Mouse (Mus musculus) limb, embryonic 12.5 days (tissue): ENCODE measurements around the gene Ppfia2. TPM values are rescaled to one million over a fixed set of nuclear protein-coding genes. Genes with fewer than 3 reads are reported as not detected.

Source experiments
- ATAC-seq: fragments of 200-750 bp; cut with Nextera tagmentation; 2 replicates; pipeline ENCODE4 v1.8.0; 2017; ENCODE audit warnings: low read depth, moderate TSS enrichment; ENCODE audit not compliant: insufficient number of reproducible peaks, insufficient read depth, low FRiP score, low TSS enrichment
- H3K27ac ChIP-seq: fragments of 300-500 bp; sonication (generic); 2 replicates; pipeline ENCODE4 v1.5.1; 2016; ENCODE audit warnings: mild to moderate bottlenecking, moderate library complexity
- H3K27me3 ChIP-seq: fragments of 300-500 bp; sonication (generic); 2 replicates; pipeline ENCODE4 v1.6.1; 2016; ENCODE audit warnings: mild to moderate bottlenecking, moderate library complexity
- H3K36me3 ChIP-seq: fragments of 300-500 bp; sonication (generic); 2 replicates; pipeline ENCODE4 v1.6.1; 2016; ENCODE audit warnings: mild to moderate bottlenecking, moderate library complexity
- H3K4me1 ChIP-seq: fragments of 300-500 bp; sonication (generic); replicated peaks from 2 replicates; pipeline ENCODE4 v1.6.1; 2016
- H3K4me2 ChIP-seq: fragments of 300-500 bp; sonication (generic); 2 replicates; pipeline ENCODE4 v1.6.1; 2016; ENCODE audit warnings: mild to moderate bottlenecking, moderate library complexity
- H3K4me3 ChIP-seq: fragments of 300-500 bp; sonication (generic); replicated peaks from 2 replicates; pipeline ENCODE4 v1.5.1; 2016; ENCODE audit warnings: mild to moderate bottlenecking
- H3K9ac ChIP-seq: fragments of 300-500 bp; sonication (generic); replicated peaks from 2 replicates; pipeline ENCODE4 v1.6.1; 2016; ENCODE audit warnings: mild to moderate bottlenecking, moderate library complexity
- H3K9me3 ChIP-seq: fragments of 300-500 bp; sonication (generic); 2 replicates; pipeline ENCODE4 v1.6.1; 2016; ENCODE audit warnings: mild to moderate bottlenecking, moderate library complexity
- WGBS: fragments of 180-500 bp; shearing (Covaris S2); methylation state at CpG from one replicate; pipeline ENCODE4 v1.1.7; 2016; 5-methylcytosine and 5-hydroxymethylcytosine counted together
- polyA plus RNA-seq: library from polyadenylated mRNA; unstranded; fragments of >200 nt; fragmentation: Nextera tagmentation; extraction: Ambion mirVana; gene quantifications from 2 replicates; pipeline ENCODE4 v1.2.1, GENCODE M21; 2016

Ppfia2 gene
- polyA plus RNA-seq, 1 experiment from 2014 or later = 0.24 TPM

DNA sequence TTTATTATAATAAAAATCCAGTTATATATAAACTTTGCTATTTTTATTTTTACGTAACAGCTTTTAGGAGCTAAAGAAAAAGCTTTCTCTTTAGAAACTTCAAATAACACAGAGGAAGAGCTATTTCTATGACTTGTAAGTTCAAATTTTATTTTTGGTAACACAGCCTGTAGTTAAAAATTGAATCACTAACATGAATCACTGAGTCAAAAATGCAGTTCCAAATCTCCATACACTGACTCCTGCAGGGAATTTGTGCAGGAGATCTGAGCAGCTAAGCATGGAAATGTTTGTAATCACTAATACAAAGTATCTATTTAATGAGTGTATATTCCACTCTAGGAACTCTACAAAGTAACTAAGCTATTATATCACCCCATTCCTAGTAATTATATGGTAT lies 354.1 kb downstream of the Ppfia2 start:
- Histone ChIP-seq H3K4me3 (no peak overlapping the region), H3K9me3 (no peaks in the 10 kb centered on the region), H3K27ac (no peak overlapping the region), H3K36me3 (no peaks in the 10 kb centered on the region), H3K27me3 (no peaks in the 10 kb centered on the region), H3K4me2 (no peak overlapping the region), H3K9ac (no peak overlapping the region), H3K4me1 (no peaks in the 10 kb centered on the region)
- WGBS = 95% methylated on average over 1 of the region's 1 CpGs
- ATAC-seq = no peak

DNA sequence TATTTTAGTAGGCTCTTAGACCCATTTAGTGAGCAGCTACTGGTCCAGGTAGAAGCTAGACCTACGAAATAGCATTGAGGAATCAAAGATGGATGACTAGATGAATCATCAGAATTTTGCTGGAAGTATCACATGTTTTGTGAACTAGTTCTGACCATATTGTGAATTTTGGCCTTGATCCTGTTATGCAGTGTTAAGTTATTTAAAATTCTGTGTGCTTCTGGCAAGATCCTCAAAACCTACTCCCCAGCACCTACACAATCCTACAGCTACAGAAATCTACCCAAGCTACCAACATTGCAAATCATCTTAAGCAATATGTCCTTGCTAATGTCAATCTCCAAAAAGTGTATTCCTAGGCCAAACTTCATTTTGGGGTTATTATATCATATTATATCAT lies 368.3 kb downstream of the Ppfia2 start:
- Histone ChIP-seq H3K9ac (no peak overlapping the region), H3K27me3 (no peaks in the 10 kb centered on the region), H3K4me3 (no peak overlapping the region), H3K36me3 (no peaks in the 10 kb centered on the region), H3K4me2 (no peak overlapping the region), H3K9me3 (no peaks in the 10 kb centered on the region), H3K4me1 (no peaks in the 10 kb centered on the region), H3K27ac (no peak overlapping the region)
- WGBS = 68% methylated on average over 1 of the region's 1 CpGs
- ATAC-seq = no peak

DNA sequence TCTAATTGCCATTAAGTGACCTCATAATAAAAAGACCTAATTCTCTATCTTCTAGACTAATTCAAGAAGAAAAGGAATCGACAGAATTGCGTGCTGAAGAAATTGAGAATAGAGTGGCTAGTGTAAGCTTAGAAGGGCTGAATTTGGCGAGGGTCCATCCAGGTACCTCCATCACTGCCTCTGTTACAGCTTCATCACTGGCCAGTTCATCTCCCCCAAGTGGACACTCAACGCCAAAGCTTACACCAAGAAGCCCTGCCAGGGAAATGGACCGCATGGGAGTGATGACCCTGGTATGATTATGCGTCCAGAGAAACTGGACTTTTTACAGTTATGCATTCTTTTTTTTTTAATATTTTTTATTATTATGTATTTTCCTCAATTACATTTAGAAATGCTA lies 388.0 kb downstream of the Ppfia2 start:
- WGBS = 79% methylated on average over 6 of the region's 6 CpGs
- H3K36me3 ChIP-seq = no peaks in the 10 kb centered on the region
- H3K4me3 ChIP-seq = no peak overlapping the region
- H3K9me3 ChIP-seq = no peaks in the 10 kb centered on the region
- no peaks in the 10 kb centered on the region for H3K27me3 ChIP-seq
- no peak overlapping the region for H3K27ac ChIP-seq
- no peak overlapping the region for H3K4me2 ChIP-seq
- ATAC-seq = no peak
- no peak overlapping the region for H3K9ac ChIP-seq
- no peaks in the 10 kb centered on the region for H3K4me1 ChIP-seq

DNA sequence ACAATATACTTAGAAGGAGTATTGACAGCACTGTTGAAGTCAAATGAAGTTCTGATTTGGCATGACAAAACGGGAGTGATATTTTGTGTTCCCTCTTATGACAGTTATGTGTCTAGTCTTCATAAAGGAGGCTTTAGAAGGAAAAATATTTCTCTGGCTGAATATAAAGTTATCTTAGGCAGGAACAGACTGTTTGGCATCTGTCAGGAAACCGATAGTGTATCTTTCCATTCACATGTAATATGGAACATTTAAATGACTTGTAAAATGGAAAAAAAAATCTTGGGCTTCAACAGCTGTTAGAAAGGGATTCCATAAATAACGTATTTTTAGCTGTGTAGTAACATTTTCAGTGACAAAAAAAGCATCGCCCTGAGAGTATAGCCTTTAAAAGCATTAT lies 400.1 kb downstream of the Ppfia2 start:
- Histone ChIP-seq H3K4me3 (no peak overlapping the region), H3K9ac (no peak overlapping the region), H3K27ac (no peak overlapping the region), H3K27me3 (no peaks in the 10 kb centered on the region), H3K4me1 (no peaks in the 10 kb centered on the region), H3K36me3 (no peaks in the 10 kb centered on the region), H3K9me3 (no peaks in the 10 kb centered on the region), H3K4me2 (no peak overlapping the region)
- whole genome bisulfite sequencing = 80% methylated on average over 4 of the region's 4 CpGs
- no peak for ATAC-seq

DNA sequence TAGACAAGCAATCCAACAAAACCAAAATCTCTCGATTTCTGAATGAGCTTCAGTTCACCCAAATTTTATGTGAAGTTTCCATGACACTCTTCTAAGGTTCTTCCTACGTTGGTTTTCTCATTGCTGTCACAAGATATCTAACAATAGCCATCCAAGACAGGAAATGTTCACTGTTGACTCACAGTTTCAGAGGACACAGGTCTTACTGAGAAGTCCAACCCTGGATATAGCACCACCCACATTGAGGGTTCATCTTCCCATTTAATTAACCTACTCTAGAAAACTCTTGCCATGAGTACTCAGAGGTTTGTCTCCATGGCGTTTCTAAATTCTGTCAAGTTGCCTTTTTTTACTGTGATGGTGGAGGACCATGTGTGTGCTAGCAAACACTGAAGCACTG lies 401.7 kb downstream of the Ppfia2 start:
- no peaks in the 10 kb centered on the region for H3K4me1 ChIP-seq
- H3K4me3 ChIP-seq = no peak overlapping the region
- H3K36me3 ChIP-seq = no peaks in the 10 kb centered on the region
- no peak overlapping the region for H3K27ac ChIP-seq
- H3K9ac ChIP-seq = no peak overlapping the region
- H3K27me3 ChIP-seq = no peaks in the 10 kb centered on the region
- no peaks in the 10 kb centered on the region for H3K9me3 ChIP-seq
- no peak for ATAC-seq
- WGBS = 80% methylated on average over 3 of the region's 3 CpGs
- H3K4me2 ChIP-seq = no peak overlapping the region

DNA sequence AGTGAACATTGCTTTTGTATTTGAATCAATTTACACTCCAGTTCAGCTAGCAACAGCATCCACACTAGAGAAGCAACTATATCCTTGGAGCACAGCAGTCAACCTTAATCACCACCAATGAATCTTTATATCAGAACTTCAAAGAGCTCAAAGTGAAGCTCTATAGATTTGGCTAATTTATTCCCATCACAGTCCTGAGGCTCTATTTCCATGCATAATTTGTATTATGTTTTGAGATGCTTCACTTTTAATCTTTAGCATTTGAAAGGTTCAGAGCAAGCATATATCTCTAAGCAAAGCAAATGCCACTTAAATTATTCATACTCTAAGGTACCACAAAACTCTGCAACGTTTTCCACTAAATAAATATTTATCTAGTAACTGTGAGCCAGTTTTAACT lies 402.6 kb downstream of the Ppfia2 start:
- ATAC-seq = no peak
- Histone ChIP-seq H3K27ac (no peak overlapping the region), H3K4me2 (no peak overlapping the region), H3K9ac (no peak overlapping the region), H3K9me3 (no peaks in the 10 kb centered on the region), H3K36me3 (no peaks in the 10 kb centered on the region), H3K27me3 (no peaks in the 10 kb centered on the region), H3K4me3 (no peak overlapping the region), H3K4me1 (no peaks in the 10 kb centered on the region)
- WGBS = 53% methylated on average over 1 of the region's 1 CpGs

DNA sequence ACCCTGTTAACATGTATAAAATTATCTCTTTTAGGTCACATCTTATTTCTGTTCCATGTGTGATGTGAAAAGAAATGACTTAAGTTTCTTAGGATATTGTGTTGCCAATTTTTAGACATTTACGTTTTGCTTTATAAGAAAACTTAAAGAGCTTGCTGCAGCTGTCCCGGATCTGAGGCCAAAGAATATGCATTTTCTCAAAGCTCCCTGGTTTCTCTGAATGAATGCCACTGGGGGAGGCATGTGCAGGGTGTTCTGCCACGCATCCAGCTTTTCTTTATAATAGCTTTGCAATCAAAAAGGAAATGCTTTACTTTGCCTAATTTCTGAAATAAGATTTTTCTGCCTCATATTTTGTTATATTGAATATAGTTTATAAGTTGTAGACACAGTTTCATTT lies 411.2 kb downstream of the Ppfia2 start:
- no peak overlapping the region for H3K4me2 ChIP-seq
- H3K4me1 ChIP-seq = no peaks in the 10 kb centered on the region
- 73% methylated on average over 3 of the region's 3 CpGs for whole genome bisulfite sequencing
- H3K9ac ChIP-seq = no peak overlapping the region
- no peak for ATAC-seq
- H3K9me3 ChIP-seq = no peaks in the 10 kb centered on the region
- H3K27ac ChIP-seq = no peak overlapping the region
- no peak overlapping the region for H3K4me3 ChIP-seq
- H3K27me3 ChIP-seq = no peaks in the 10 kb centered on the region
- no peaks in the 10 kb centered on the region for H3K36me3 ChIP-seq

DNA sequence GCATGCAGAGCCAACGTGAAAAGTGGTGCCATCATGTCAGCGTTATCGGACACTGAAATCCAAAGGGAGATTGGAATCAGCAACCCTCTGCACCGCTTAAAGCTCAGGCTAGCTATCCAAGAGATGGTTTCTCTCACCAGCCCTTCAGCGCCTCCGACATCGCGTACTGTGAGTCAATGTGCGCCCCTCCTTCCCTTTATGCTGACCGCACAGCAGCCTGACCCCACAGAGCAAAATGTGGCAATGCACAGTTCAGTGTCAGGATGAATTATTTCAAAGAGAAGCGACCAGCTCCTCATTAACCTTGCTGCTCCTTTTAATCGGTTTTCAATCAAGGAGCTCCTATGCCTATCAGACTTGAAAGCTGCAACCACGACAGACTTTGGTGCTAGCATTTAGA lies 426.2 kb downstream of the Ppfia2 start:
- WGBS = 69% methylated on average over 13 of the region's 13 CpGs
- Histone ChIP-seq H3K4me3 (no peak overlapping the region), H3K27me3 (no peaks in the 10 kb centered on the region), H3K9ac (no peak overlapping the region), H3K9me3 (no peaks in the 10 kb centered on the region), H3K4me2 (no peak overlapping the region), H3K36me3 (no peaks in the 10 kb centered on the region), H3K27ac (no peak overlapping the region), H3K4me1 (no peaks in the 10 kb centered on the region)
- ATAC-seq = no peak

DNA sequence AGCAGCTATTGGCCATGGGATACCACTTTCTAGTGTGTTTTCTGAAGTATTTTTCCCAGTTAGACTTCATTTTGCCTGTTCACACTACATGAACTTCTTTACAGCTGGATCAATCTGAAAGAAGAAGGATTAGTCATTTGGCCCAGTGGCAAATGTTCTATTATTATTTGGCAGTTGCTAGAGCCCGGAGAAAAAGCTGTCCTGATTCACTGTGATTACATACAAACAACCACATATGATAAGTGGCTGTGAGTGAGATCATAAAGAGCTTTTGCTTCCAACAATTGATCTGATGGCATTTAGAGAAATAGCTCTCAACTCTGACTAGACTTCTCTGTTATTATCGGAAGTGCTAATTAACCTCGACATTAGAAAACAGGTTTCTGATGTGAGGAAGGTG lies 440.0 kb downstream of the Ppfia2 start:
- no peak overlapping the region for H3K9ac ChIP-seq
- H3K27me3 ChIP-seq = no peaks in the 10 kb centered on the region
- ATAC-seq = no peak
- no peaks in the 10 kb centered on the region for H3K4me1 ChIP-seq
- no peaks in the 10 kb centered on the region for H3K9me3 ChIP-seq
- WGBS = 77% methylated on average over 3 of the region's 3 CpGs
- H3K27ac ChIP-seq = no peak overlapping the region
- H3K36me3 ChIP-seq = no peaks in the 10 kb centered on the region
- no peak overlapping the region for H3K4me3 ChIP-seq
- H3K4me2 ChIP-seq = no peak overlapping the region

DNA sequence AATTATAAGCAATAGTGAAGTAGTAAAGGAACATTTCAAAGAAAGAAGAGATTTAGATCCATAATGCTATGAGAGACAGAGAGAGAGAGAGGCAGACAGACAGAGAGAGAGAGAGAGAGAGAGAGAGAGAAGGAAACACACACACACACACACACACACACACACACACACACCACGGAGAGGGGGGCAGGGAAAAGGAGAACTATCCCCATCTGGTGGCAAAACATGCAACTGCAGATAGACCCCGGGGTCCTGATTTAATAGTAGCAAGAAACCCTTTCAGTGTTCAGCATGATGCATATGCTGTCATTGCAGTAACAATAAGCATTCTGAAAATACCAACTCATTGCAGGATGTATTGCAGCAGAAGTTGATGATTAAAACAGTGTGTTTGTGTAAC lies 442.9 kb downstream of the Ppfia2 start:
- Histone ChIP-seq H3K4me2 (no peak overlapping the region), H3K9me3 (no peaks in the 10 kb centered on the region), H3K27ac (no peak overlapping the region), H3K9ac (no peak overlapping the region), H3K4me3 (no peak overlapping the region), H3K27me3 (no peaks in the 10 kb centered on the region), H3K4me1 (no peaks in the 10 kb centered on the region), H3K36me3 (no peaks in the 10 kb centered on the region)
- 41% methylated on average over 1 of the region's 2 CpGs for WGBS
- no peak for ATAC-seq

DNA sequence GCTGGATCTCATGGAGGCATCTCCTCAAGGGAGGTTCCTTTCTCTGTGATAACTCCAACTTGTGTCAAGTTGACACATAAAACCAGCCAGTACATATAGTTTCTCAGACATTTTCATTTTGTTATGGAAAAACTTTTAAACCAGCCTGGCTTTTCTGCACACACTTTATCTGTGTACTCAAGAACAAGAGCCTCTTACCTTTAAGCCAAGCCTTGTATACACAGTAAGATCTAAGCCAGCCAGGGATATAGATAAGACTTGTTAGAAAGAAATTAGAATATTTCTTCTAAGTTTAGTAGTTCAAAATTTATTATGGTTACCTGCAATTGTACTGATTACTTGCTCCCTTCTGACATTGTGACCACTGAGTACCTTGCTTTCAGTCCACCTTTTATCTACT lies 444.1 kb downstream of the Ppfia2 start:
- H3K9ac ChIP-seq = no peak overlapping the region
- no peaks in the 10 kb centered on the region for H3K27me3 ChIP-seq
- no peaks in the 10 kb centered on the region for H3K9me3 ChIP-seq
- H3K4me3 ChIP-seq = no peak overlapping the region
- no peak for ATAC-seq
- H3K4me1 ChIP-seq = no peaks in the 10 kb centered on the region
- no peaks in the 10 kb centered on the region for H3K36me3 ChIP-seq
- no peak overlapping the region for H3K4me2 ChIP-seq
- H3K27ac ChIP-seq = no peak overlapping the region

DNA sequence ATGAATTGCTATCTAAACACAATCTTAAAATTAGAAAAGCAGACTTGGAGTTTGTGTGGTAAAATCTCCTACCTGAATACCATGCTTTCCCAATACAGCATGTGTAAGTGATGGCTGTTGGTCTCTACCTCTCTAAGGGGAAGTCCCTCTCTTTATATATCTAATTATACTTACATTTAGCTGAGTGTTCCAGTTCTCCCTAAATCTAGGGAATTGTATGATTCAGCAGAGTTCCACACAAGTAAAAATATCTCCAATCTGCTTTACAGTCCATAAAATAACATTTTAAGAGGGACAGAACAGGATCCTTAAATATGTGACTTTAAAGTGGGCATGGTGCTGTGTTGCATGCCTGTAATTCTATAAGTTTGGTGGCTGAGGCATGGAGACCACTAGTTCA lies 444.7 kb downstream of the Ppfia2 start:
- no peaks in the 10 kb centered on the region for H3K4me1 ChIP-seq
- no peak overlapping the region for H3K9ac ChIP-seq
- H3K36me3 ChIP-seq = no peaks in the 10 kb centered on the region
- H3K27me3 ChIP-seq = no peaks in the 10 kb centered on the region
- H3K4me3 ChIP-seq = no peak overlapping the region
- no peak overlapping the region for H3K27ac ChIP-seq
- H3K9me3 ChIP-seq = no peaks in the 10 kb centered on the region
- ATAC-seq = no peak
- H3K4me2 ChIP-seq = no peak overlapping the region

DNA sequence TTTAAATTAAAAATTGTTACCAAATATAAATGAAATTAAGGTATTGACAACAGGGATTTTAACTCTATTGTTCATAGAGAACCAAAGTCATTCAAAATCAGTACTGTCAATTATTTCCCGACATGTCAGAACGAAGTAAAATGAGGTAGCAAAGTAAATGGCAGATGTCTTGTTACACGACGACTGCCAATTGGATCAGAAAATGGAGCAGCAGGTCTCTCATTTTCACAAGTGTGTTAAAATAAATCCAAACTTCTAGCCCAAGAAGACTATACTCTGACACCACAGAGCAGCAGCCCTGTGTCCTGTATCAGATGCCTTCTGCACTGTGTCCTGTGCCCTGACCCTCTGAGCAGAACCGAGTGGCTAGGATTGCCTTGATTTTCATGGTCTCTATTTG lies 454.2 kb downstream of the Ppfia2 start:
- ATAC-seq = no peak
- H3K36me3 ChIP-seq = no peaks in the 10 kb centered on the region
- H3K9me3 ChIP-seq = no peaks in the 10 kb centered on the region

More for the DNA sequence above, 454.2 kb downstream of the Ppfia2 start:
- H3K4me3 ChIP-seq = no peak overlapping the region
- no peaks in the 10 kb centered on the region for H3K27me3 ChIP-seq
- WGBS = 89% methylated on average over 5 of the region's 5 CpGs
- no peak overlapping the region for H3K27ac ChIP-seq
- H3K9ac ChIP-seq = no peak overlapping the region
- no peak overlapping the region for H3K4me2 ChIP-seq
- H3K4me1 ChIP-seq = no peaks in the 10 kb centered on the region
